Mouse (Mus musculus) cortical plate, adult 2 months (tissue): ENCODE measurements around the gene Aunip. TPM values are rescaled to one million over a fixed set of nuclear protein-coding genes. Genes with fewer than 3 reads are reported as not detected.

Experiments used
- H3K27ac ChIP-seq: fragments of 200-500 bp; 2 replicates; pipeline ENCODE4 v1.5.1; 2012; ENCODE audit warnings: low read length, control low read depth, inconsistent platforms; ENCODE audit not compliant: insufficient read depth
- H3K4me1 ChIP-seq: fragments of 200-500 bp; 2 replicates; pipeline ENCODE4 v1.6.1; 2011; ENCODE audit warnings: low read length; ENCODE audit not compliant: control insufficient read depth, insufficient read depth
- H3K4me3 ChIP-seq: fragments of 200-500 bp; 2 replicates; pipeline ENCODE4 v1.5.1; 2011; ENCODE audit warnings: mild to moderate bottlenecking, low read length, control low read depth; ENCODE audit not compliant: insufficient read depth
- CTCF ChIP-seq: fragments of 200-500 bp; IDR thresholded peaks from 2 replicates; pipeline ENCODE4 v1.5.1; 2011; ENCODE audit warnings: mild to moderate bottlenecking, control low read depth, low read length; ENCODE audit not compliant: insufficient read depth; ENCODE audit errors: extremely low read depth
- POLR2A ChIP-seq: fragments of 200-500 bp; IDR thresholded peaks from 2 replicates; pipeline ENCODE4 v1.6.1; 2011; ENCODE audit warnings: mild to moderate bottlenecking, low read length, control low read depth; ENCODE audit not compliant: insufficient read depth; ENCODE audit errors: extremely low read depth
- polyA plus RNA-seq: library from polyadenylated mRNA; depleted of rRNA; stranded (reverse); fragments of >200 nt; gene quantifications from 2 replicates; pipeline ENCODE4 v1.2.3, GENCODE M21; 2012

Aunip gene
- polyA plus RNA-seq, 1 experiment: 0.31 TPM

DNA sequence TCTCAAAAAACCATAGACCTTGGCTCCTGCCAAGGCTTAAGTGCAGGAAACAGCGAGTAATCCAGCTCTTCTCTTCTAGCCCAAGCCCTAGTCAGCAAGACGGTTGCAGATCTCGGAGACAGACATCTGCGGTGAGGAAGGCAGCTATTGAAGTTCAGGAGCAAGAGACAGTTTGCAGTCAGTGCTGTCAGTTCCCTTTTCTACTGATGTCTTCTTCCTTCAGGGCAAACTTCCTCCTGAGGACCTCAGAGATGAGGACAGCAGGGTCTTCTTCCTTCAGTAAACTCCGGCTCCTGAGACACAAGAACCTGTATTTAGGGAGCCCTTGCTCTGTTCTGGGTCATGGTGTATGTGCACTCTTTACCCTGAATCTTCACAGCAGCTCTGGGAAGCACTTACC is 15.4 kb downstream of the Aunip start:
- no peak overlapping the region for H3K27ac ChIP-seq
- TF ChIP-seq CTCF (no peak), POLR2A (no peak)
- no peaks in the 10 kb centered on the region for H3K4me1 ChIP-seq
- no peak overlapping the region for H3K4me3 ChIP-seq

DNA sequence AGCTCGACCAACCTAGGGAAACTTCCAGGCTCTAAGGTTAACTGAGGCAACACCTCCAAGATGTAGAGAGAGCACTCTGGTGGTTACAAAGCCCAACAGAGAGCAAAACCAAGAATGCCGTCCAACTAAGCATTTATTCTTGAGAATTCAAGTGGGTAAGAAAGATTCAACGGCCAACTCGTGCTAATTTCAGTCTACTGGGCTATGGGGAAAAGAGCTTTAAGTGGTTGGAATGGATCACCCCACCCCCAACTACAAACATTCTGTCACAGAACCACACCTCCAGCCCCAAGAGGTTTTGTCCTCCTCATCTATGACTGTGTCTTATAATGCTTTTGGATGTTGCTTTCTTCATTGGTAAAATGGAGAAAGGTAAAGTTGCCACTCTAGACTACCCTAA is 22.1 kb downstream of the Aunip start:
- H3K27ac ChIP-seq: no peak overlapping the region
- TF ChIP-seq CTCF: no peak
- no peak for TF ChIP-seq POLR2A
- no peak overlapping the region for H3K4me3 ChIP-seq
- H3K4me1 ChIP-seq: peaks cover 5% of the 10 kb centered on the region

DNA sequence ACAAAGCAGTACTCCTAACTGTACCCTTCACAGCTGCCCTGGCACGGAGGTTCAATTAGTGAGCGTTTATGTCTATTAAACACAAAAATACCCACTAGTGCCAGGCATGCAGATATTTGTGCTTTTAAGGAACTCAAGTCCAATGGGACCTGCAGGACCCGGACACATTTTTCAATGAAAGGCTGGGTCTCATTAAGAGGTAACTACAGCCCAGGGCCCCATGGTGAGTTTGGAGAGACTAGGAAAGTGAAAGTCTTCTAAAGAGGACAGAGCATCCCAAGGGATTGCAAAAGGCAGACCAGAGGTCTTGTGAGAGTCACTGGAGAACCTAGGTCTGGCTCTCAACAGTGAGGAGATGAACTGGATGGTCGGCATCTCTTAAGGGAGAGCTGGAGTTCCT is 22.6 kb downstream of the Aunip start:
- TF ChIP-seq CTCF: no peak
- TF ChIP-seq POLR2A: no peak
- Histone ChIP-seq H3K27ac (no peak overlapping the region), H3K4me3 (no peak overlapping the region; the same call in 1 of the 2 replicates), H3K4me1 (peaks cover 5% of the 10 kb centered on the region)

DNA sequence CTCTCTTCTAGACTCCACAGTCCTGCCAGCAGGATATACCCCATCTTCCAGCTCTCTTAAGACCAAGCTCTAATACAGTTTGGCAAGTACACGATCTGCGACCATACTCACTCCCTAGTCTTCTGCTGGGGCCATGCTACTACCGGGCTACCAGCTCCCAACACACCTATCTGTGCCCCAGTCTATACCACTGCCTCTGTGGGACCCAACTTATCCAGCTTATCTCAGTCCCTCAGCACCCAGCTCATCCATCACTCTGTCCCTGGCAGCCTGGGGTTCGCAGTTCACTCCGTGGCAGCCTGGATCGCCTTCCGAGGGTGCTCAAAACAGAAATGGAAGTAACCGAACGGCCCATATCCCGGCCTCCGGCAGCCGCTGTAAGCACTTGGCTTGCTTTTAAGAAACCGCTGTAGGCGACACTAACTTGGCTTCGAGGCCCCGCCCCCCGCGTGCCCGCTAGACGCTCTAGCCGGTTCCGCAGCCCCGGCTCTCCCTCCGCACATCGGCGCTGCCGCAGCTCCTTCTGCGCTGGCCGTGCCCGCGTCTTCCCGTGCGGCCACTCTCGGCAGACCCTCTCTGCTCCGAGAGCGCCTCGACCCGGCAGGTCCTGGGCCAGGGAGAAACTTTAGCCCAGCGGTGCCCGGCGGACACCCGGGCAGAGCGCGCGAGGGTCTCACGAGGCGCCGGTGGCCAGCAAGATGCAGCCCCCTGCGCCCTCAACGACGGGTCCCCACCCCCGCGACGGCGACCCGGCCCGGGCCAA is 23.5 kb downstream of the Aunip start:
- TF ChIP-seq CTCF: no peak
- TF ChIP-seq POLR2A: no peak
- Histone ChIP-seq H3K27ac (peak overlapping the region; percentile 45; the same call in 1 of the 2 replicates), H3K4me3 (peak overlapping the region; percentile 59), H3K4me1 (peaks cover 5% of the 10 kb centered on the region)

DNA sequence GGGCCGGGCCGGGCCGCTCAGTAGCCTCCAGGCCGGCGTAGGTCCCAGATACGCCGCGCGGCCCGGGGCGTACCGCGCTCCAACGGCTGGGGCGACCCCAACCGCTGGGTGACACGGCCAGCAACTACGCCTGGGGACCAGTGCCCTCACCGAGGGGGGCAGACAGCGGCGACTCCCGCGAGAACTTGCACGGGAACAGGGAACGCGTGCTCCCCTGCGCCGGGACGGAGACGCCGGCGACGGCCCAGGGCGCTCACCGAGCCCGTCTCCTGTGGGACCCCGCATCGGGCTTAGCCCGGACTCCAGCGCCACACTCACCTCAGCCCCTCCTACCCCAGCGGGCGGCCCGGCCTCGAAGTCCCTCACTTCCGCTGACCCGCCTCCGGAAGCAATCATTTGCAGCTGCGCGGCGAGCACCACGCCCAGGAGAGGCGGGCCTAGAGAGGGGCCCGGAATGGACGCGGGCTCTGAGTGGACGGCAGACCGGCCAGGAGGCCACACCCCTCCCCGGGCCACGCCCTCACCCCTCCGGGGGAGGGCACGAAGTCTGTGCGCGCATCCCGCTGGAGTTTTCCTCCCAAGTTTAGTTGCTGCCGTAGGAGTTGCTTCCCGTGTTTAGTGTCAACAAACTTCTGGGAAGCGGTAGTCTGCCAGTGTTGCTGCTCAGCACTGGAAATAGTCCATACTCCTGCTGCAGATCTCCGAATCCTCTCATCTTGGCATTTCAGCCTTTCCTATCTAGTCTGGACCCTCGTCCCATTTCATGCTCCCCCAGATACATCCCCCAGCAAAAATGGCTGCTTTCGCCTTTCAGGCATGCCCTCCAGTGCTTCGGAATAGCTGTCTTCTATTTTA is 24.4 kb downstream of the Aunip start, which contains the start of gene Mtfr1l:
Mtfr1l (minus strand) TSS at position 456 of the 855 bp plus-strand sequence.
- peak within 1 kb of the TSS; percentile 59 for H3K4me3 ChIP-seq
- 0 out of 2 replicates have a peak, but pooled peaks have one; percentile 33 for TF ChIP-seq POLR2A
- TF ChIP-seq CTCF: no peak
- H3K4me1 ChIP-seq: peaks cover 5% of the 10 kb centered on the region
- H3K27ac ChIP-seq: peak within 1 kb of the TSS; percentile 45

DNA sequence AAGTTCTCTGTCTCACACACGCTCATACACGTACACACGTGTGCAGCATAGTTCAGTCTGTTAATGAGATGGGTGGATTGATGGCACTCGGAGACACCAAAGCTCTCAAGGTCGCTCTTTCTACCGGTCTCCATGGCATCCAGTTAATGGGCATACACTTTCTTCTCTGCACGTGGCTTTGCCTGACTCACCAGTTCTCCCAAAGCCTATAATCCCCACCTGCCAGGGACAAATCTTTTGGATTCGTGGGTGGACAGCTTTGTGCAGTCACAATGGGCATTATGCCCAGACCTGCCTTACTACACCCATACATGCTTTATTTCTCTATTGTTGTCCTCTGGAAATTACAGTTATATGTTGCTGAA is 25.0 kb downstream of the Aunip start:
- peak overlapping the region; percentile 59 for H3K4me3 ChIP-seq
- TF ChIP-seq POLR2A (no peak), CTCF (no peak)
- H3K27ac ChIP-seq: peak overlapping the region; percentile 5; the same call in 1 of the 2 replicates
- peaks cover 5% of the 10 kb centered on the region for H3K4me1 ChIP-seq

DNA sequence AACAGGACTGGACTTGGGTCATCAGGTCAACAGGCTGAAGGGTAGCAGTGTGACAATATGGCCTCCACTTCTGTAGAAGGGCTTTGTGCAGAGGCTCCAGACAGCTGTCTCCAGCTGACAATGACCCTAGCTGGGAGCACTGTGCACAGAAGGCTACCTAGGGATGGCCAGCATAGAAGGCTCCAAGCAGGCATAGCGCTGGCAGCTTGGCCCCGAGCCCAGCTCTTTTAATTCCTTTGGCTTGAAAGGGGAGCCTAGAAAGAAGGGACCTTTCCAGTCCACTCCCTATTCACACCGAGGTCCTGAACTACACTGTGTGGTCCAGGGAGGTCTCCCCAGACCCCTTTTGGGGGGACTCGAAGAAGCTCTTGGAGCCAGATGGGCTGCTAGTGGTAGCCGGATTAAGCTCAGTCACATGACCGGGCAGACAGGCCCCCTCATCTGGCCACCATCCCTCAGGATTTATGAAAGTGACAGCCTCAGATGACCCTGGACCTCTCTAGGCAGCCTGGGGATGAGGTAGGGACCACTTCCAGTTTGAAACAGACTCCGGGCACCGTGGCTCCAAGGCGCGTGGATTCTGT is 28.3 kb downstream of the Aunip start:
- Histone ChIP-seq H3K27ac (no peak overlapping the region), H3K4me1 (peaks cover 5% of the 10 kb centered on the region), H3K4me3 (no peak overlapping the region)
- TF ChIP-seq POLR2A: no peak
- TF ChIP-seq CTCF: no peak

DNA sequence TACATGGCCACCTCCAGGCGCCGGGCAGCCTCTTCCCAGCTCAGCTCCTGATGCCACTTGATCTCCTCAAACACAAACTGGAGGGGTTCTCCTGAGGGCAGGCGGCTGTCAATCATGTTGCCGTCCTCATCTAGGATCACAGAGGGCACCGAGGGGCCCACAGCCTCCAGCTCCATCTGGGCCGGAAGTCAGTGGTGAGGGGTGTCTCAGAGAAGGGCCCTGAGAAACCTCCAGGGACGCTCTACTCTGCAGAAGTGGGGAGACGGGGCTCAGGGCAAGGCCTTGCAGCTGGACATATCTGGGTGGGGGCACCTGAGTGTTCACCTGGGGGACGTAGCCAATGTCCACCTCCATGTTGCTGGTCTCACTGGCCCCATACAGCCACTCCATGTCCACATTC is 31.9 kb downstream of the Aunip start:
- no peak overlapping the region for H3K27ac ChIP-seq
- no peak overlapping the region for H3K4me3 ChIP-seq
- TF ChIP-seq CTCF (no peak), POLR2A (no peak)
- H3K4me1 ChIP-seq: no peaks in the 10 kb centered on the region

DNA sequence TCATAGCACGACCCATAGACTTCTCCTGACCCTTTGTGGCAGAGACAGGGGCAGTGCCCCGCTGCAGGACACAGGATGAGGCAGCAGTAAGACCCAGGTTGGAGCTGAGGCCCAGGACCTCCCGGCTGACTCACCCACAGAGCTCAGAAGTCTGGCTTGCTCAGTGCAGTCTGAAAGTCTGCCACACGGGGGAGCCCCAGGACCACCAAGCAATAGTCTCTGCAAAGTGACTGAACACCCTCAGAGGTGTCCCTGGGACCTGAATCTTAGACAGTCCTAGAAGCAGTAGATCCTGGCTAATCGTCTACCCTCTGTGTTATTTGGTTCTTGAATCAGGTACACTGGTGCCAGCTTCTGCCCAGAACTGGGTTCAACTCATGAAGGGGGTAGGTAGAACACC is 32.5 kb downstream of the Aunip start:
- Histone ChIP-seq H3K27ac (no peak overlapping the region), H3K4me3 (no peak overlapping the region), H3K4me1 (no peaks in the 10 kb centered on the region)
- TF ChIP-seq CTCF (peak; percentile 92), POLR2A (no peak)
